Mouse (Mus musculus) left cerebral cortex, postnatal 36 days (tissue): ENCODE data around the gene Gabarapl2. TPM values are rescaled to one million over a fixed set of nuclear protein-coding genes. Genes with fewer than 3 reads are reported as not detected.
A peak's percentile ranks its signal among the peaks of the same experiment; 100 is the strongest.

Experiments
- DNase-seq, 2 experiments: peaks; one replicate each; pipeline ENCODE4 v3.0.0; 2021 to 2022; ENCODE audit warnings: low spot score in 2 of 2, mixed read lengths in 1 of 2
- intact Hi-C: fragments of 180-260 bp; cut with DNase I; formaldehyde crosslinking; loops from one replicate; pipeline ENCODE4 v1.15.1; 2025
- total RNA-seq, 2 experiments: library from RNA; stranded (reverse); gene quantifications; 2 replicates each; pipeline ENCODE4 v1.2.3; 2021

Gabarapl2 gene
- total RNA-seq, 2 experiments from 2014 or later, result 201 to 216 TPM

DNA sequence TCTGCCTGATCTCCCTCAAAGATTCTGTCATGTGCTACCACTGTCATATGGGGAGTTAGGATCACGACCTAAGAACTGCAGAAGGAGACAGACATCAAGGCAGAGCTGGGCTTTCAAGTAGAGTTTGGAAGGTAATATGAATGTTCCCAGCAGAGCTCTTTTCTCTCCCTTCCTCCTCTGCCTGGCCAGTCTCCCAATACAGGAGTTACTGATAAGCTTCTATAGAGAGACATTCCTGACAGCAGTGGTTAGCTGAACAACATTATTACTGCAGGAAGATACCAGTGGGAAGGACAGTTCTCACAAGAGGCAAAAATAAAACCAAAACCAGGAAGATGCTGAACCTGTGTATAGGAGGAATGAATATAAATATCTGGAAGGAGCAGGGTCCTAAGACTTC is 22.1 kb downstream of the Gabarapl2 start:
- intact Hi-C loops, result no loop called here
- DNase-seq, result no peak

DNA sequence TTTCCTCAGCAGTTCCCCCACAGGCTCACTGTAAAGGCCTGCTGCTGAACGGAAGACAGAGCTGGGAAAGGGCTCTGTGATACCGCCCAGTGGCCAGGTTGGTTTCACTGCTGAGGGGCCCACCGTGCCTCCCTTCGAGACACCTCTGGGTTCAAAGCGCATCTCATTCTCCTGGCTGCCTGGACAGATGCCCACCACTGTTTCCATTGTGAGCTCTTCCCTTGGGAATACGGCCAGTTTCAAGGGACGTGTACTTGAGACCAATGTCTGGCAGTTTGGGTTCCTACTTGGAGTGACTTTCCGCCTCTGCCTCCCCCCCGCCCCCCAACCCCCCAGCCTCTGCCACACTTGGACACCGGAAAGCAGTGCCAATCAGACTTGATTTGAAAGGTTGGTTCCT is 22.6 kb downstream of the Gabarapl2 start:
- DNase-seq, result no peak
- intact Hi-C loops, result no loop called here

GRCm38 (mm10) chr8:111963546-111963945 is 23.0 kb downstream of the Gabarapl2 start:
- DNase-seq, result no peak
- intact Hi-C loops, result no loop called here

DNA sequence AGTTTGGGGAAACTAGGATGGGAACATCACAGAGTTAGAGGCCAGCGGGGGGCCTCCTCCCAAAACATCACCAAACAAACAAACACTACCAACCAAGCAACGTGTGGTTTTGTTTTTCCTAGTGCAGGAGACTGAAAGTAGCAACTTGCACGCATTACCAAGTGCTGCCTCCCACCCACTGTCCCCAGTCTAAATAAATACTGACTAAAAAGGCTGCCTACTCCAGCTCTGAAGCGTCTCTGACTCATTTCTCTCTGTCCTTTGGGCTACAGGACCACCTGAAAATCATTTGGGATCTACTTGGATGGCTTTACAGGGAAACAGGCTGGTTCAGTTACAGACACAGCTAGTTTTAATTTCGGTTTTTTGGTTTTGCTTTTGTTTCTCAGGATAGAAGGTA is 23.8 kb downstream of the Gabarapl2 start:
- intact Hi-C loops, result no loop called here
- no peak for DNase-seq

- no peak for DNase-seq
- intact Hi-C loops, result no loop called here
Measured at GRCm38 (mm10) chr8:111964849-111965561, 24.5 kb downstream of the Gabarapl2 start.

DNA sequence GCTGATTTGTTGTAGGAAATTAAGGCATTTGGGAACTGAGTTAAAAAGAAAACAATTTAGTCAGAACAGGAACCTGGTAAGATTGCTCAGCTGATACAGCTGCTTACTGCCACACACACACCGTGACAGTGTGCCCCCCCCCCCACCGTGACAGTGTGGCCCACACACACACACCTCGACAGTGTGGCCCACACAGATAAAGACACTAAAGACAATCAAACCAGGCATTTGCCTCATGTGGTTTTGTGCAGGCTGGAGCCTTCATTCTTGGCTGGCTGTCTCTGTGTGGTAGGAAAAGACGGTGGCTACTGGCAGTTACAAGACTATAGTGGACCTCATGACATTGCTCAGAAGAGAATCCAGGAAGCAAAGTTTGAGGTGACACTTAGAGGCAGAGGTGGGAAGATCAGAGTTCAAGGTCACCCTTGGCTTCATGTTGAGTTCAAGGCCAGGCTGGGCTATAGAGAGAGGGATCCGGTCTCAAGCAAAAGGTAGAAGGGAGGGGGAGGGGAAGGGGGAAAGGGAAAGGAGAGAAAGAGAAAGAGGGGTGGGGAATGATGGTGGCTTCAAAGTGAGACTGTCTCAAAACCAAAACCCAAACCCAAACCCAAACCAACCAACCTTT is 26.9 kb downstream of the Gabarapl2 start:
- intact Hi-C loops, result no loop called here
- DNase-seq, result no peak

GRCm38 (mm10) chr8:111968541-111968940 is 28.0 kb downstream of the Gabarapl2 start:
- intact Hi-C loops, result no loop called here

GRCm38 (mm10) chr8:111968991-111969390 is 28.5 kb downstream of the Gabarapl2 start:
- no peak for DNase-seq
- intact Hi-C loops, result no loop called here

More at GRCm38 (mm10) chr8:111968541-111968940, 28.0 kb downstream of the Gabarapl2 start:
- DNase-seq, result no peak

- intact Hi-C loops, result no loop called here
- DNase-seq, result no peak
Measured at GRCm38 (mm10) chr8:111974138-111974537, 33.6 kb downstream of the Gabarapl2 start.

GRCm38 (mm10) chr8:111975706-111976105 is 35.2 kb downstream of the Gabarapl2 start:
- DNase-seq, result no peak
- intact Hi-C loops, result no loop called here

GRCm38 (mm10) chr8:111976326-111976725 is 35.8 kb downstream of the Gabarapl2 start:
- DNase-seq, result no peak
- intact Hi-C loops, result no loop called here

- intact Hi-C loops, result no loop called here
- DNase-seq, result no peak
Measured at GRCm38 (mm10) chr8:111978147-111978546, 37.6 kb downstream of the Gabarapl2 start.

- intact Hi-C loops, result no loop called here
- DNase-seq, result no peak
Measured at GRCm38 (mm10) chr8:111982116-111982515, 41.6 kb downstream of the Gabarapl2 start.

GRCm38 (mm10) chr8:111984511-111984910 is 44.0 kb downstream of the Gabarapl2 start:
- intact Hi-C loops, result no loop called here
- DNase-seq, result peak in 1 of 2 experiments; percentile 17

GRCm38 (mm10) chr8:111989911-111990310 is 49.4 kb downstream of the Gabarapl2 start:
- peak; percentile 43 to 57 for DNase-seq
- intact Hi-C loops, result loop anchor here (2.0 kb wide), 1 partner anchor 49 kb away; the partner anchor contains the start of gene Gabarapl2

- intact Hi-C loops, result loop anchor here (2.0 kb wide), 1 partner anchor 50 kb away; the partner anchor contains the start of gene Gabarapl2
- no peak for DNase-seq
Measured at GRCm38 (mm10) chr8:111991278-111991677, 50.8 kb downstream of the Gabarapl2 start.

GRCm38 (mm10) chr8:111992013-111992702 is 51.7 kb downstream of the Gabarapl2 start, which contains the start of gene Adat1:
Gene Adat1 (minus strand): TSS chr8:111992302.
- intact Hi-C loops, result no loop called here
- DNase-seq, result peak; percentile 86 to 87

DNA sequence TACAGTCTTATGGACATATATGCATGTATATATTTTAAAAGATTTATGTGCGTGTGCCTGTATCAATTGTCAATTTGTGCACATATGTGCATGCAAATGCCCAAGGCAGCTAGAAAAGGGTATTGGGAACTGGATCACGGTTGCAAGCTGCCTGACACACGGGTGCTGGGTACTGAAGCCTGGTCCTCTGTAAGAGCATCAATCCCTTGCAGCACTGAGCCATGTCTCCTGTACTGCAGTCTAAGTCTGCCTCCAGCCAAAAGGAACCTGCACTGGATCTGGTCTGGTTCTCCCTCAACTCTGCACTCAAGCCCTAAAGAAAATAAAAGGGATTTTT is 52.2 kb downstream of the Gabarapl2 start:
- intact Hi-C loops, result no loop called here
- no peak for DNase-seq
